Mouse (Mus musculus): ENCODE measurements around the gene Slc23a2.

- TF ChIP-seq CTCF (IDR thresholded peaks at IDR 0.05; ENCODE audit: low read depth) (no peak), EP300 (IDR thresholded peaks at IDR 0.05; ENCODE audit: low read depth) (no peak)
Observed at GRCm38 (mm10) chr2:132020420-132020819, 124.5 kb downstream of the Slc23a2 start.

Data from liver, embryonic 14.5 days (tissue).